ENCODE assay signal across 9 mouse cellular contexts in genomic region chr6:8735657-8736492, GRCm38 (mm10). TPM values are rescaled to one million over a fixed set of nuclear protein-coding genes. Genes with fewer than 3 reads are reported as not detected.
A peak's percentile ranks its signal among the peaks of the same experiment; 100 is the strongest.
DNase-seq lines count a peak whose midpoint lies in the region; ATAC-seq and TF ChIP-seq lines count a peak whose summit lies in the region.
"Had no signal": no experiment of that assay in that cellular context is flagged by ENCODE, and none has a peak within 500 bp of the region (broad histone marks: within the 10 kb centered on the region; RNA-seq: fewer than 3 reads in every experiment).

No protein-coding gene starts in this region.

- no peaks in the 10 kb centered on the region for H3K36me3 ChIP-seq in kidney, postnatal 0 days (ENCODE audit: insufficient read depth, low read length)
- H3K36me3 ChIP-seq in liver, embryonic 11.5 days (ENCODE audit: control insufficient read depth, insufficient read depth, low read length): no peaks in the 10 kb centered on the region
- H3K36me3 ChIP-seq in neural tube, embryonic 12.5 days: no peaks in the 10 kb centered on the region
- H3K36me3 ChIP-seq in stomach, postnatal 0 days (ENCODE audit: control insufficient read depth, insufficient read depth, low read length): no peaks in the 10 kb centered on the region
- H3K36me3 ChIP-seq: embryonic facial prominence, embryonic 12.5 days had no signal

- peak; percentile 89 for TF ChIP-seq CTCF in kidney, postnatal 0 days (IDR thresholded peaks at IDR 0.05; ENCODE audit: low read depth)
- peak; percentile 89 for TF ChIP-seq CTCF in stomach, postnatal 0 days (IDR thresholded peaks at IDR 0.05; ENCODE audit: low read depth)

- H3K9me3 ChIP-seq in kidney, postnatal 0 days (replicated peaks; ENCODE audit: low read length): no peaks in the 10 kb centered on the region
- no peaks in the 10 kb centered on the region for H3K9me3 ChIP-seq in liver, embryonic 11.5 days (ENCODE audit: control insufficient read depth, low read length)
- no peaks in the 10 kb centered on the region for H3K9me3 ChIP-seq in neural tube, embryonic 12.5 days
- no peaks in the 10 kb centered on the region for H3K9me3 ChIP-seq in stomach, postnatal 0 days (ENCODE audit: control insufficient read depth, low read length)
- H3K9me3 ChIP-seq: embryonic facial prominence, embryonic 12.5 days had no signal

- no peak for TF ChIP-seq EP300 in stomach, postnatal 0 days (optimal IDR thresholded peaks at IDR 0.05)

- peak; percentile 77 to 81 for DNase-seq in B cell, adult 2 months
- peak; percentile 76 for DNase-seq in adrenal gland, adult 2 months
- peak; percentile 43 for DNase-seq in embryo, embryonic 11.5 days (ENCODE audit: low read depth, low spot score)
- DNase-seq in heart, adult 8-10 months (ENCODE audit: low spot score): peak; percentile 49
- peak; percentile 91 for DNase-seq in kidney, postnatal 0 days (ENCODE audit: low spot score)
- no peak for DNase-seq in liver, embryonic 11.5 days (ENCODE audit: low spot score)
- DNase-seq in stomach, postnatal 0 days (ENCODE audit: low spot score): peak; percentile 76

- 49% methylated on average over 8 of the region's 8 CpGs for WGBS in kidney, postnatal 0 days
- WGBS in liver, embryonic 11.5 days: 66% methylated on average over 8 of the region's 8 CpGs
- 65% methylated on average over 8 of the region's 8 CpGs for WGBS in neural tube, embryonic 12.5 days
- 49% methylated on average over 8 of the region's 8 CpGs for WGBS in stomach, postnatal 0 days

- no peak overlapping the region for H3K4me3 ChIP-seq in kidney, postnatal 0 days (replicated peaks; ENCODE audit: low read depth, low read length)
- H3K4me3 ChIP-seq in liver, embryonic 11.5 days (ENCODE audit: low read depth, low read length): no peak overlapping the region
- no peak overlapping the region for H3K4me3 ChIP-seq in neural tube, embryonic 12.5 days
- H3K4me3 ChIP-seq in stomach, postnatal 0 days (ENCODE audit: low read depth, low read length): no peak overlapping the region
- H3K4me3 ChIP-seq: embryonic facial prominence, embryonic 12.5 days had no signal

- no peak; the same call in 1 of the 2 replicates for ATAC-seq in kidney, postnatal 0 days (replicated peaks; ENCODE audit: low FRiP score, low read depth)
- ATAC-seq in liver, embryonic 11.5 days (replicated peaks; ENCODE audit: low FRiP score): peak; percentile 56; the same call in 1 of the 2 replicates
- peak; percentile 83 for ATAC-seq in neural tube, embryonic 12.5 days (ENCODE audit: low FRiP score, low read depth)
- ATAC-seq in stomach, postnatal 0 days (ENCODE audit: low FRiP score, low TSS enrichment): peak; percentile 66; the same call in 1 of the 2 replicates

- no peaks in the 10 kb centered on the region for H3K4me1 ChIP-seq in kidney, postnatal 0 days (replicated peaks; ENCODE audit: insufficient read depth, low read length)
- no peaks in the 10 kb centered on the region; the same call in 1 of the 2 replicates for H3K4me1 ChIP-seq in liver, embryonic 11.5 days (replicated peaks; ENCODE audit: control insufficient read depth, insufficient read depth, low read length)
- peaks cover 3% of the 10 kb centered on the region; the same call in 1 of the 2 replicates for H3K4me1 ChIP-seq in neural tube, embryonic 12.5 days
- H3K4me1 ChIP-seq in stomach, postnatal 0 days (replicated peaks; ENCODE audit: control insufficient read depth, insufficient read depth): no peaks in the 10 kb centered on the region

- H3K27me3 ChIP-seq in kidney, postnatal 0 days (ENCODE audit: insufficient read depth, low read length): no peaks in the 10 kb centered on the region
- H3K27me3 ChIP-seq in liver, embryonic 11.5 days (replicated peaks; ENCODE audit: control insufficient read depth, insufficient read depth, low read length): no peaks in the 10 kb centered on the region
- no peaks in the 10 kb centered on the region for H3K27me3 ChIP-seq in neural tube, embryonic 12.5 days (replicated peaks)
- H3K27me3 ChIP-seq in stomach, postnatal 0 days (ENCODE audit: control insufficient read depth, insufficient read depth, low read length): no peaks in the 10 kb centered on the region
- H3K27me3 ChIP-seq: embryonic facial prominence, embryonic 12.5 days had no signal

- no peak overlapping the region for H3K4me2 ChIP-seq in kidney, postnatal 0 days (ENCODE audit: low read length)
- H3K4me2 ChIP-seq in liver, embryonic 11.5 days: no peak overlapping the region
- no peak overlapping the region for H3K4me2 ChIP-seq in neural tube, embryonic 12.5 days (replicated peaks)
- no peak overlapping the region for H3K4me2 ChIP-seq in stomach, postnatal 0 days (replicated peaks; ENCODE audit: low read depth)
- H3K4me2 ChIP-seq: embryonic facial prominence, embryonic 12.5 days had no signal

- H3K27ac ChIP-seq in kidney, postnatal 0 days: no peak overlapping the region
- H3K27ac ChIP-seq in liver, embryonic 11.5 days (ENCODE audit: low read depth, low read length): no peak overlapping the region
- H3K27ac ChIP-seq in neural tube, embryonic 12.5 days: no peak overlapping the region
- no peak overlapping the region for H3K27ac ChIP-seq in stomach, postnatal 0 days (replicated peaks)
- H3K27ac ChIP-seq: embryonic facial prominence, embryonic 12.5 days had no signal

- H3K9ac ChIP-seq in kidney, postnatal 0 days (ENCODE audit: low read depth, low read length): no peak overlapping the region
- no peak overlapping the region for H3K9ac ChIP-seq in liver, embryonic 11.5 days (ENCODE audit: low read depth, low read length)
- no peak overlapping the region for H3K9ac ChIP-seq in neural tube, embryonic 12.5 days
- no peak overlapping the region for H3K9ac ChIP-seq in stomach, postnatal 0 days (ENCODE audit: low read length)
- H3K9ac ChIP-seq: embryonic facial prominence, embryonic 12.5 days had no signal

RNA-seq across cellular contexts. Expression of gene Ica1, which starts 42.4 kb away (rescaled TPM):
- 10 to 100 TPM; 33.3 to 54.1 TPM for total RNA-seq in adrenal gland, adult 2 months (2021)
- 7.0 and 10.1 TPM in 2 replicates for polyA plus RNA-seq in adrenal gland, adult 2 months (2012; rRNA removed)
- total RNA-seq in heart, adult 8-10 months (2022): 10 to 100 TPM in 3 of 4 experiments, 1 to 10 TPM in 1; 8.5 to 11.6 (median 10.6) TPM
- 27.8 and 30.1 TPM in 2 replicates for polyA plus RNA-seq in kidney, postnatal 0 days (2015; fragmentation: Nextera tagmentation; extraction: Ambion mirVana)
- 13.2 and 14.5 TPM in 2 replicates for polyA plus RNA-seq in liver, embryonic 11.5 days (2014; fragmentation: Nextera tagmentation; extraction: Ambion mirVana)
- polyA plus RNA-seq in neural tube, embryonic 12.5 days (2016; fragmentation: Nextera tagmentation; extraction: Ambion mirVana): 23.8 and 26.4 TPM in 2 replicates
- polyA plus RNA-seq in stomach, postnatal 0 days (2015; fragmentation: Nextera tagmentation; extraction: Ambion mirVana): 44.7 and 46.9 TPM in 2 replicates
